Mouse (Mus musculus) midbrain, embryonic 16.5 days (tissue): ENCODE measurements at regions not wholly inside any gene's neighbourhood (a gene's known extent, or its start where the extent isn't known, plus 50 kb on each side); places are given as distances from the start of the nearest gene placed in this dataset.

Experiments
- ATAC-seq: fragments of 200-750 bp; cut with Nextera tagmentation; 2 replicates; pipeline ENCODE4 v1.8.0; 2017; ENCODE audit warnings: moderate TSS enrichment
- H3K27ac ChIP-seq: fragments of 300-500 bp; sonication (generic); 2 replicates; pipeline ENCODE4 v1.5.1; 2014; ENCODE audit warnings: mild to moderate bottlenecking, low read length, mixed read lengths
- H3K27me3 ChIP-seq: fragments of 300-500 bp; sonication (generic); 2 replicates; pipeline ENCODE4 v1.6.1; 2014; ENCODE audit warnings: low read depth, low read length, mixed read lengths; ENCODE audit not compliant: control insufficient read depth, insufficient read depth
- H3K36me3 ChIP-seq: fragments of 300-500 bp; sonication (generic); 2 replicates; pipeline ENCODE4 v1.6.1; 2014; ENCODE audit warnings: mild to moderate bottlenecking, low read length, moderate library complexity, mixed read lengths; ENCODE audit not compliant: control insufficient read depth, insufficient read depth
- H3K4me1 ChIP-seq: fragments of 300-500 bp; sonication (generic); 2 replicates; pipeline ENCODE4 v1.6.1; 2014; ENCODE audit warnings: mild to moderate bottlenecking, low read length, mixed read lengths; ENCODE audit not compliant: control insufficient read depth, insufficient read depth
- H3K4me2 ChIP-seq: fragments of 300-500 bp; sonication (generic); 2 replicates; pipeline ENCODE4 v1.6.1; 2014; ENCODE audit warnings: mild to moderate bottlenecking, low read length, mixed read lengths
- H3K4me3 ChIP-seq: fragments of 300-500 bp; sonication (generic); 2 replicates; pipeline ENCODE4 v1.5.1; 2014; ENCODE audit warnings: low read depth, mild to moderate bottlenecking, low read length, moderate library complexity, mixed read lengths
- H3K9ac ChIP-seq: fragments of 300-500 bp; sonication (generic); 2 replicates; pipeline ENCODE4 v1.6.1; 2014; ENCODE audit warnings: low read depth, low read length, mixed read lengths
- H3K9me3 ChIP-seq: fragments of 300-500 bp; sonication (generic); replicated peaks from 2 replicates; pipeline ENCODE4 v1.6.1; 2014; ENCODE audit warnings: mild to moderate bottlenecking, low read length, mixed read lengths; ENCODE audit not compliant: control insufficient read depth, poor library complexity, severe bottlenecking
- WGBS: fragments of 180-500 bp; shearing (Covaris S2); extraction: QIAGEN DNeasy Blood & Tissue Kit; methylation state at CpG from one replicate; pipeline ENCODE4 v1.1.7; 2014; 5-methylcytosine and 5-hydroxymethylcytosine counted together

DNA sequence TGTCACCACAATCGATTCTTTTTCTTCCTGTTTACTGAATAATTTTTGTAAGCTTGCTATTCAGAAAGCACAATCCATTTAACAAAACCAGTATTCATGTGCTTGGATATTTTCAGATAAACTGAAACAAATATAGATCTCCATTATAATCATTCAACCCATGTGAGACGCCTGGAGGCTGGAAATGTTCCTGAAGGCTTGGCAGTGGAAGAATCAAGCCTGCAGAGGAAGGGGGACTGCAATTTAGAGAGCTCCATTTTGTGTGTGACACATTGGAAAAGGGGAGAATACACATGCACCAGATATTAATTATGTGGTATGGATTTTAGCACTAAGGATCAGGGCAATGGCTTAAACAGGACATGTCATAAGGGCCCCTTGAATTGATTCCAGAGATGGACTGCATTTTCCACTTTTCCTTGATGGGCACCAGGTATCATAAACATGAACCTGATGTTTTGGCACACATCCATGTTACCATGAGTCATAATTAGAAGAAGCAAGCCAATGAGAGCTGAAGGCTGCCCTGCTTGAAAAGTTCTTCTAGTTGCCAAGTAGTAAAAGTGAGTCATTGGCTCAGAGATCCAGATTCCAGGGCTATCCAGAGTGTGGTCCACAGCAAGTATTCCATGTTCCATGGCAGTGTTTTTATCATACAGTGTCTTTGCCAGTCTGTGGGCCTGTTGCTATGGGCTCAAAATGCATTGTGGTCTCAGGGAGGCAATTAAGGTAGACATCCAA is 282.8 kb downstream of the Impad1 start:
- Histone ChIP-seq H3K9ac (no peak overlapping the region), H3K9me3 (no peaks in the 10 kb centered on the region), H3K27ac (no peak overlapping the region), H3K4me2 (no peak overlapping the region), H3K27me3 (no peaks in the 10 kb centered on the region), H3K36me3 (no peaks in the 10 kb centered on the region), H3K4me3 (no peak overlapping the region), H3K4me1 (no peaks in the 10 kb centered on the region)
- WGBS: 87% methylated on average over 2 of the region's 2 CpGs
- ATAC-seq: no peak

DNA sequence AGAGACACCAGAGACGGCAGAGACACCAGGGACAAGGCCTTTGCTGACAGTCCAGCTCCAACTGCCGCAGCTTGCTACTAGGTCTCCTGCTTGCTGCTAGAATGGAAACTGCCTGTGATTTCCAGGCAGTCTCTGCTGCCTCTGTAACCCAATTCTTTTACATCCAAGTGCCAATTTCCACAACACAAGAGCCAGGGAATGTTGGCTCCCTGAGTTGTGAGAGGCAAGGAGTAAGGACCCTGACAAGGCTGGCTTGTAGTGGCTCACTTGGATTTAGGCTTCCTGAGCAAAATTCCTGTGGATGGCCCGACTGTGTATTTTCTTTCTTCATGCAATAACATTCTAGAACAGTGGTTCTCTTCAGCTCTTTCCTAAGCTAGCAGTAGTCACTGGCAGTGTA is 283.9 kb downstream of the Impad1 start:
- Histone ChIP-seq H3K27me3 (no peaks in the 10 kb centered on the region), H3K36me3 (no peaks in the 10 kb centered on the region), H3K27ac (no peak overlapping the region), H3K4me1 (no peaks in the 10 kb centered on the region), H3K4me3 (no peak overlapping the region), H3K4me2 (no peak overlapping the region), H3K9ac (no peak overlapping the region), H3K9me3 (no peaks in the 10 kb centered on the region)
- no peak for ATAC-seq
- WGBS: 91% methylated on average over 3 of the region's 3 CpGs

DNA sequence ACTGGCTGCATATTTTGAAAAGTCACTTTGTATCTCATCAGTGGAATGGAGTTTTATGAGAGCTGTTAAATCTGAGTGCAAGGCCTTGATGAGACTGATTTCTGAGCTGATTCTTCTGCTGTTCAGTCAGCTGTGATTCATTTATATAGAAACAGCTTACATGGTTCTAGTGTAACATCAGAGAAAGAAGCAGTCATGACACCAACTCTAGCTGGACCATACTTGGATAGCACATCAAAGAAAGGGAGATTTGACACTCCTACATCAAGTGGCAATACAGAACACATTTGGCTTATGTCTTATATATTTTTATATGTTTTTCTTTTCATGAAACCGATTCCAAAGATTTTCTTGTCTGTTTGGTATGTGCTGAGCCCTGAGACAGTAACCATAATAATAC is 296.0 kb downstream of the Impad1 start:
- H3K4me2 ChIP-seq: no peak overlapping the region
- H3K9ac ChIP-seq: no peak overlapping the region
- no peak for ATAC-seq
- H3K27ac ChIP-seq: no peak overlapping the region
- H3K4me1 ChIP-seq: no peaks in the 10 kb centered on the region
- no peaks in the 10 kb centered on the region for H3K27me3 ChIP-seq
- H3K9me3 ChIP-seq: no peaks in the 10 kb centered on the region
- H3K4me3 ChIP-seq: no peak overlapping the region
- 79% methylated on average over 1 of the region's 1 CpGs for WGBS
- H3K36me3 ChIP-seq: no peaks in the 10 kb centered on the region

- no peak overlapping the region for H3K27ac ChIP-seq
- H3K4me1 ChIP-seq: no peaks in the 10 kb centered on the region
- no peak overlapping the region for H3K4me3 ChIP-seq
- no peaks in the 10 kb centered on the region for H3K36me3 ChIP-seq
- ATAC-seq: no peak
- no peaks in the 10 kb centered on the region for H3K9me3 ChIP-seq
- H3K4me2 ChIP-seq: no peak overlapping the region
- H3K27me3 ChIP-seq: no peaks in the 10 kb centered on the region
- H3K9ac ChIP-seq: no peak overlapping the region
- WGBS: 5% methylated on average over 4 of the region's 4 CpGs
Observed at GRCm38 (mm10) chr4:4496181-4496580, 297.0 kb downstream of the Impad1 start.

DNA sequence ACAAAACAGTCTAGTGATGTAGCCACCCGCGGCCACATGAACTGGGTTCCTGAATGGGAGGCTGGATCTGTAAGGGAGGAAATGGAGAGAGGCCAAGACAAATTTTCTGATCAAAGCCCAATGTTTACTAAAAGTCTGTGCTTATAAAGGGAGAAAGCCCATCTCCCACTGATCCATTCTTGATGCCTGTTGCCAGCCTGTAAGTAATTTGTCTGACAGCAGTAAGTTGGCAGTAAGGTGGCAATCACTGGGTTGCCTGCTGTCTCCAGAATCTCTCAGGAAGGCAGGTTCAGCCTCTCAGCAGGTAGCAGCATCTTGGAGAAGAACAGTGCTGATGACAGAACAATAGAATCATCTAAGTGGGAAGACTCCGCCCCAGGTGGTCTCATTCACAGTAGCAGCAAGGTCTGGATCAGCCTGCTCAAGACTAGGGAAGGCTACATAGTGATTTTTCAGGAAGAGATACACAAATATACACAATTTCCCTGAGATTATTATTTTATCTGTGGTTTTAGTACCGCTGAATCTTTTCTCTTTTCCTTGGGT is 327.9 kb downstream of the Impad1 start:
- H3K4me3 ChIP-seq: no peak overlapping the region
- no peaks in the 10 kb centered on the region for H3K4me1 ChIP-seq
- H3K4me2 ChIP-seq: no peak overlapping the region
- H3K9ac ChIP-seq: no peak overlapping the region
- no peaks in the 10 kb centered on the region for H3K36me3 ChIP-seq
- H3K9me3 ChIP-seq: no peaks in the 10 kb centered on the region
- 46% methylated on average over 4 of the region's 4 CpGs for WGBS
- H3K27ac ChIP-seq: no peak overlapping the region
- no peak for ATAC-seq
- H3K27me3 ChIP-seq: no peaks in the 10 kb centered on the region

DNA sequence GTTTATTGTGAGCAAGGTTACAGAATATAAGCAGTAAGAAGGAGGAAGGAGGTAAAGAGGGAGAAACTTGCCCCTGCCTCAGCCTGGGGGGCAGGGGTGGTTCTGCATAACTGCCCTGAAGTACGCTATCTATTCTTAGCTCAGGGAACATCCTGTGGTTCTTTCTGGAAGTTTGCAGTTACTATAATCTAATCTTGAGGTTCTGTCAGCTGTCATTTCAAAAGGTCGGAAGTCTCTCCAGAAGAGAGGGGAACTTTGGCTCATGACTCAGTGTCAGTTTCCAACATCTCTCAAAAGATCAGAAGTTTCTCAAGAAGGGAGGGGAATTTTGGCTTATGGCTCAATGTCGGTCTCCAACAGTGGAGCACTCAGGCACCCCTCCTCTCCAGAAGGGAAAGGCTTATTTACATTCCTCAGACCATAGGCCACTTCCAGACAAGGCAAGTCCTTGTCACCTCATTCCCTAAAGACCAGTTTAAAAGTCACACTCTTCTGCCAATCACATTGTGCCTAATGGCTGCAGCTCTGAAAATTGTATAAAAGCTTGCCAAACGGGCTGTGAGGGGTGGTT is 328.9 kb downstream of the Impad1 start:
- Histone ChIP-seq H3K4me1 (no peaks in the 10 kb centered on the region), H3K4me3 (no peak overlapping the region), H3K4me2 (no peak overlapping the region), H3K27ac (no peak overlapping the region), H3K36me3 (no peaks in the 10 kb centered on the region), H3K9ac (no peak overlapping the region), H3K9me3 (no peaks in the 10 kb centered on the region), H3K27me3 (no peaks in the 10 kb centered on the region)
- ATAC-seq: no peak
- 77% methylated on average over 4 of the region's 4 CpGs for WGBS

DNA sequence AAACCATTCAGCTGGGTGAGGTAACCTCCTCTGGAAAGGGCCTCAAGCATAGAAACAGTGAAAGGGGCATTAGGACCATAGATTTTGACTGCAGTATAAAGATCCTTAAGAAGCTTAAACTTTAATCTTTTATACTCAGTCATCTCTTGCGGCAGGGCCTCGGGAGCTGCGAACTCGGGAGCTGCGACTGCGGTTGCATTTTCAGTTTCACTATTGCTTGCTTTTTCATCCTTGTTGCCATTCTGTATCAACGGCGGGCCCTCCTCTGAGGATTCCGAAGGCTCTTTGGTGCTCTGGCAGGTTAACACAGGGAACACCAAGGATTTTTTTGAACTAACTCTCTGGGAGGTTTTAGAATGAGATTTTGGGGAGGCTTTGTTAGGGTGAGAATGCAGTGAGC is 333.9 kb downstream of the Impad1 start:
- Histone ChIP-seq H3K4me3 (no peak overlapping the region), H3K4me2 (no peak overlapping the region), H3K9me3 (no peaks in the 10 kb centered on the region), H3K4me1 (no peaks in the 10 kb centered on the region), H3K27me3 (no peaks in the 10 kb centered on the region), H3K9ac (no peak overlapping the region), H3K36me3 (no peaks in the 10 kb centered on the region), H3K27ac (no peak overlapping the region)
- WGBS: 57% methylated on average over 9 of the region's 9 CpGs
- no peak for ATAC-seq

GRCm38 (mm10) chr4:4450104-4450503 is 343.1 kb downstream of the Impad1 start:
- no peaks in the 10 kb centered on the region for H3K36me3 ChIP-seq
- no peak overlapping the region for H3K4me3 ChIP-seq
- H3K9ac ChIP-seq: no peak overlapping the region
- no peaks in the 10 kb centered on the region for H3K27me3 ChIP-seq
- WGBS: 98% methylated on average over 1 of the region's 1 CpGs
- no peak overlapping the region for H3K27ac ChIP-seq
- H3K9me3 ChIP-seq: no peaks in the 10 kb centered on the region
- no peak for ATAC-seq
- H3K4me2 ChIP-seq: no peak overlapping the region
- no peaks in the 10 kb centered on the region for H3K4me1 ChIP-seq

GRCm38 (mm10) chr4:4442650-4443049 is 350.5 kb downstream of the Impad1 start:
- no peaks in the 10 kb centered on the region for H3K36me3 ChIP-seq
- H3K4me1 ChIP-seq: no peaks in the 10 kb centered on the region
- 83% methylated on average over 2 of the region's 2 CpGs for WGBS
- H3K9me3 ChIP-seq: no peaks in the 10 kb centered on the region
- no peak overlapping the region for H3K4me2 ChIP-seq
- H3K9ac ChIP-seq: no peak overlapping the region
- H3K4me3 ChIP-seq: no peak overlapping the region
- no peak overlapping the region for H3K27ac ChIP-seq
- no peak for ATAC-seq
- no peaks in the 10 kb centered on the region for H3K27me3 ChIP-seq
